Mouse (Mus musculus) thymus, adult 2 months (tissue): ENCODE measurements around the gene Exosc8. TPM values are rescaled to one million over a fixed set of nuclear protein-coding genes. Genes with fewer than 3 reads are reported as not detected.
A peak's percentile ranks its signal among the peaks of the same experiment; 100 is the strongest.

Experiments
- DNase-seq: peaks from one replicate; pipeline ENCODE4 v3.0.0; 2021
- H3K27ac ChIP-seq: fragments of 200-500 bp; 2 replicates; pipeline ENCODE4 v1.5.1; 2012; ENCODE audit warnings: low read length, control low read depth; ENCODE audit not compliant: control insufficient read depth, insufficient read depth
- H3K27me3 ChIP-seq: fragments of 200-500 bp; 2 replicates; pipeline ENCODE4 v1.6.1; 2012; ENCODE audit warnings: mild to moderate bottlenecking, low read length, moderate library complexity, mixed read lengths; ENCODE audit not compliant: control insufficient read depth, insufficient read depth
- H3K36me3 ChIP-seq: fragments of 200-500 bp; 2 replicates; pipeline ENCODE4 v1.6.1; 2012; ENCODE audit warnings: mild to moderate bottlenecking, low read length, moderate library complexity; ENCODE audit not compliant: control insufficient read depth, insufficient read depth
- H3K4me1 ChIP-seq: fragments of 200-500 bp; replicated peaks from 2 replicates; pipeline ENCODE4 v1.6.1; 2012; ENCODE audit warnings: low read length; ENCODE audit not compliant: control insufficient read depth, insufficient read depth
- H3K4me3 ChIP-seq: fragments of 200-500 bp; 2 replicates; pipeline ENCODE4 v1.5.1; 2012; ENCODE audit warnings: mild to moderate bottlenecking, low read length, control low read depth, moderate library complexity; ENCODE audit not compliant: control insufficient read depth, insufficient read depth
- CTCF ChIP-seq: fragments of 200-500 bp; IDR thresholded peaks from 2 replicates; pipeline ENCODE4 v1.5.1; 2012; ENCODE audit warnings: mild to moderate bottlenecking, control low read depth, low read length, moderate library complexity, borderline replicate concordance; ENCODE audit not compliant: control insufficient read depth, poor library complexity, insufficient read depth; ENCODE audit errors: extremely low read depth
- POLR2A ChIP-seq: fragments of 200-500 bp; IDR thresholded peaks from 2 replicates; pipeline ENCODE4 v1.6.1; 2012; ENCODE audit warnings: mild to moderate bottlenecking, low read length, control low read depth, moderate library complexity; ENCODE audit not compliant: control insufficient read depth, poor library complexity, insufficient read depth; ENCODE audit errors: extremely low read depth
- WGBS: fragments of 180-500 bp; shearing (Covaris S2); methylation state at CpG from one replicate; pipeline ENCODE4 v1.1.7; 2018; 5-methylcytosine and 5-hydroxymethylcytosine counted together
- polyA plus RNA-seq: library from polyadenylated mRNA; depleted of rRNA; stranded (reverse); fragments of >200 nt; gene quantifications from 2 replicates; pipeline ENCODE4 v1.2.3, GENCODE M21; 2012

Exosc8 gene
- polyA plus RNA-seq, 1 experiment = 76.4 TPM

DNA sequence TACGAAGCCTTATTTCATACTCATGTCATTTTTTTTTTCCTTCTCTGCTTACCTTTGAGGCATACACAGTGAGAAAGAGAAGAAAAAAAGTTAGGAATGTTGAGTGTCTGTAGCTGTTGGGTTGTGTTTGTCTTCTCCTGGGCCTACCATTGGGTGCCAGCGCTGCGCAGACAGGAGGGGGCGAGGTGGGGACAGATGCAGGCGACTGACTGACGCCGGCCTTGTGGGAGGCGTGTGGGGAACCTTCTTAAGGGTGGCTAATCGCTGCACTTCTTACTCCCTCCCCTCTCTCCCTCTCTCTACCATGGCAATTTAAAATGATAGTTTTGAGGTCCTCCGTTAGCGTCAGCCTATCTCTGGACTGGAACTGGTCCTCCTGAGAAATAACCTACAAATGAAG, 20.9 kb upstream of the Exosc8 start:
- no peak overlapping the region for H3K27ac ChIP-seq
- TF ChIP-seq POLR2A (no peak), CTCF (no peak)
- 9% methylated on average over 11 of the region's 11 CpGs for WGBS
- H3K36me3 ChIP-seq = no peaks in the 10 kb centered on the region
- H3K4me1 ChIP-seq = no peaks in the 10 kb centered on the region
- H3K27me3 ChIP-seq = no peaks in the 10 kb centered on the region; the same call in 1 of the 2 replicates
- DNase-seq = no peak
- no peak overlapping the region for H3K4me3 ChIP-seq

DNA sequence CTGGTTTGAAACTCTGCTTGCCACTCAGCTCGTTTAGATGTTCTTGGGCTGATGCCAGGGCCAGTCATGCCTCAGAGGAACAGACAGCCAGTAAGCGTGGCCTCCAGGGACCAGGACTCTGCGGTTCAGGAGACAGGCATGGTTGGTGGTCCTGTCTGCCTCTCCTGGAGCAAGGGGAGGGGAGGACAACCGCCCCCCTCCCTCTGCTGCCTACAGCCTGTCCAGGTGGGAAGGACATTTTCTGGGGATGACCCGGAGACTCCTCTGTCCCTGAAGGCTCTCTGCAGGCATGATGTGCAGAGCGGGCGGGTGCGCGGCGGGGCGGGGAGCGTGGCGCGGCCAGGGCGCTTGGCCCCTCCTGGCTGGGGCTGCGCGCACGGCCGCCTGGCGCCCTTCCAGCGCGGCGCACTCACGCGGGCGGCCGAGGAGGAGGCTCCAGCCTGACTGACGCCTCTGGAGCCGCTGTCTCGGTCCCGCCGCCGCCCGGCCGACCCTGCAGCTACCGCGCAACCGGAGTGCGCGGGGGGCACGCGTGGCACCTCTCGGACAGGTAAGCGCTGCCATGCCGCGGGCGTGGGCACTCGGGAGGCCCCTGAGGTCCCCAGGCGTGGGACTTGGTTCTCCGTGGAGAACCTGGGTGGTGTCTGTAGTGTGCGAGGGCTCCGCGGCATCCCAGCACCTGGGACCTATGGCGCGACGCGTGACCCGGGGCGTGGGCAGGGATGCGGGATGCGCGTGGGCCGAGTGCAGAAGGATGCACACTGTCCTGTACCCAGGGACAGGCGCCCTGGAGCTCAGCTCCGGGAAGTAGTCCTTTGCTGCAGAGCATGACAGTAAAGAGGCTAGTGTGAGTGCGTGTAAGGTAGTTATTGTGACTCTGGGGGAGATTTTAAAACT, 20.2 kb upstream of the Exosc8 start, which contains the start of gene Smad9:
Gene Smad9 (plus strand): TSS at position 438 of the 897 bp plus-strand sequence.
- 3% methylated on average over 66 of the region's 66 CpGs for WGBS
- TF ChIP-seq CTCF (no peak), POLR2A (no peak)
- DNase-seq = no peak
- no peak within 1 kb of the TSS for H3K27ac ChIP-seq
- H3K27me3 ChIP-seq = no peaks in the 10 kb centered on the region; the same call in 1 of the 2 replicates
- H3K4me3 ChIP-seq = no peak within 1 kb of the TSS
- H3K36me3 ChIP-seq = no peaks in the 10 kb centered on the region; the same call in 1 of the 2 replicates
- H3K4me1 ChIP-seq = no peaks in the 10 kb centered on the region

GRCm38 (mm10) chr3:54753411-54753810, 18.2 kb upstream of the Exosc8 start:
- Histone ChIP-seq H3K27me3 (no peaks in the 10 kb centered on the region; the same call in 1 of the 2 replicates), H3K27ac (no peak overlapping the region), H3K4me3 (no peak overlapping the region), H3K36me3 (peaks cover 18% of the 10 kb centered on the region), H3K4me1 (no peaks in the 10 kb centered on the region)
- no peak for TF ChIP-seq POLR2A
- no peak for TF ChIP-seq CTCF
- no peak for DNase-seq
- WGBS = 88% methylated on average over 4 of the region's 4 CpGs

- peak; percentile 26 for DNase-seq
- TF ChIP-seq POLR2A = no peak
- peak; percentile 53; the same call in 1 of the 2 replicates for TF ChIP-seq CTCF
- peaks cover 81% of the 10 kb centered on the region for H3K36me3 ChIP-seq
- no peak overlapping the region for H3K4me3 ChIP-seq
- WGBS = 79% methylated on average over 5 of the region's 5 CpGs
- no peaks in the 10 kb centered on the region for H3K4me1 ChIP-seq
- no peaks in the 10 kb centered on the region for H3K27me3 ChIP-seq
- no peak overlapping the region for H3K27ac ChIP-seq
These were observed 10.6 kb upstream of the Exosc8 start for GRCm38 (mm10) chr3:54745799-54746198.

- no peak overlapping the region for H3K27ac ChIP-seq
- no peak for DNase-seq
- 98% methylated on average over 11 of the region's 11 CpGs for WGBS
- H3K4me3 ChIP-seq = no peak overlapping the region
- H3K36me3 ChIP-seq = peaks cover 52% of the 10 kb centered on the region
- TF ChIP-seq POLR2A = no peak
- no peak for TF ChIP-seq CTCF
- H3K4me1 ChIP-seq = no peaks in the 10 kb centered on the region
- H3K27me3 ChIP-seq = no peaks in the 10 kb centered on the region
These were observed 6.8 kb upstream of the Exosc8 start for GRCm38 (mm10) chr3:54741965-54742364.

DNA sequence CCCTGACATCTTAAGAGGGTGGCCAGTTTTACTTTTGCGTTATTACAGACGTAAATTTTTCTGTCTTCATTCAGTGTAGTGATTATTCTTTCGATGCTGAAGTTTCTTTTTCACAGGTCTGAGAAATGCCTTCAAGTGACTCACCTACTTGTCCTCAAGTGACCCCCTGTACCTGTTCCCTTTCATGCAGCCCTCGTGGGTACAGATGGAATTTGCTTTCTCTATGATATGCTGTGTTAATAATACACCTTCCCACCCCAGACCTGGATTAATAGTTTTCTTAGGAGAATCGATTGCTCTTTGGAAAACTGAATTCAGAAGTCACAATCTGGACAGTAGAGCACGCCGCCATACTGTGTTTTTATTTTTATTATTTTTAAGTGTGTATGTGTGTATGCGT, 2.1 kb upstream of the Exosc8 start:
- H3K36me3 ChIP-seq = peaks cover 18% of the 10 kb centered on the region

More for the DNA sequence above, 2.1 kb upstream of the Exosc8 start:
- Histone ChIP-seq H3K4me3 (no peak overlapping the region), H3K27ac (no peak overlapping the region), H3K27me3 (no peaks in the 10 kb centered on the region), H3K4me1 (peaks cover 6% of the 10 kb centered on the region; the same call in 1 of the 2 replicates)
- no peak for TF ChIP-seq CTCF
- TF ChIP-seq POLR2A = no peak
- 96% methylated on average over 8 of the region's 8 CpGs for WGBS
- DNase-seq = no peak
